Mouse (Mus musculus) midbrain, embryonic 14.5 days (tissue): ENCODE measurements around the gene Fbxo46. TPM values are rescaled to one million over a fixed set of nuclear protein-coding genes. Genes with fewer than 3 reads are reported as not detected.

Experiments
- ATAC-seq: fragments of 200-750 bp; cut with Nextera tagmentation; 2 replicates; pipeline ENCODE4 v1.8.0; 2017; ENCODE audit warnings: moderate number of reproducible peaks, moderate library complexity; ENCODE audit not compliant: low FRiP score, low TSS enrichment
- DNase-seq: peaks from one replicate; pipeline ENCODE4 v3.0.0-alpha.2; 2015
- H3K27ac ChIP-seq: fragments of 300-500 bp; sonication (generic); replicated peaks from 2 replicates; pipeline ENCODE4 v1.5.1; 2014; ENCODE audit warnings: mild to moderate bottlenecking, low read depth, low read length, moderate library complexity
- H3K27me3 ChIP-seq: fragments of 300-500 bp; sonication (generic); 2 replicates; pipeline ENCODE4 v1.6.1; 2014; ENCODE audit warnings: low read length, control low read depth, mixed read lengths; ENCODE audit not compliant: control insufficient read depth, insufficient read depth
- H3K36me3 ChIP-seq: fragments of 300-500 bp; sonication (generic); 2 replicates; pipeline ENCODE4 v1.6.1; 2014; ENCODE audit warnings: low read length, control low read depth; ENCODE audit not compliant: control insufficient read depth, insufficient read depth
- H3K4me1 ChIP-seq: fragments of 300-500 bp; sonication (generic); 2 replicates; pipeline ENCODE4 v1.6.1; 2014; ENCODE audit warnings: mild to moderate bottlenecking, antibody characterized with exemption, low read length, control low read depth; ENCODE audit not compliant: control insufficient read depth, insufficient read depth
- H3K4me2 ChIP-seq: fragments of 300-500 bp; sonication (generic); 2 replicates; pipeline ENCODE4 v1.6.1; 2014; ENCODE audit warnings: mild to moderate bottlenecking, low read length, moderate library complexity
- H3K4me3 ChIP-seq: fragments of 300-500 bp; sonication (generic); replicated peaks from 2 replicates; pipeline ENCODE4 v1.5.1; 2014; ENCODE audit warnings: low read depth, low read length
- H3K9ac ChIP-seq: fragments of 300-500 bp; sonication (generic); replicated peaks from 2 replicates; pipeline ENCODE4 v1.6.1; 2014; ENCODE audit warnings: mild to moderate bottlenecking, low read length, moderate library complexity
- H3K9me3 ChIP-seq: fragments of 300-500 bp; sonication (generic); 2 replicates; pipeline ENCODE4 v1.6.1; 2016; ENCODE audit warnings: low read length, control low read depth, mixed read lengths; ENCODE audit not compliant: control insufficient read depth
- WGBS: fragments of 180-500 bp; shearing (Covaris S2); extraction: QIAGEN DNeasy Blood & Tissue Kit; methylation state at CpG from one replicate; pipeline ENCODE4 v1.1.7; 2014; 5-methylcytosine and 5-hydroxymethylcytosine counted together
- polyA plus RNA-seq: library from polyadenylated mRNA; unstranded; fragments of >200 nt; fragmentation: Nextera tagmentation; extraction: Ambion mirVana; gene quantifications from 2 replicates; pipeline ENCODE4 v1.2.1, GENCODE M21; 2014

The Fbxo46 gene
- polyA plus RNA-seq, 1 experiment from 2014 or later = 13.8 TPM

DNA sequence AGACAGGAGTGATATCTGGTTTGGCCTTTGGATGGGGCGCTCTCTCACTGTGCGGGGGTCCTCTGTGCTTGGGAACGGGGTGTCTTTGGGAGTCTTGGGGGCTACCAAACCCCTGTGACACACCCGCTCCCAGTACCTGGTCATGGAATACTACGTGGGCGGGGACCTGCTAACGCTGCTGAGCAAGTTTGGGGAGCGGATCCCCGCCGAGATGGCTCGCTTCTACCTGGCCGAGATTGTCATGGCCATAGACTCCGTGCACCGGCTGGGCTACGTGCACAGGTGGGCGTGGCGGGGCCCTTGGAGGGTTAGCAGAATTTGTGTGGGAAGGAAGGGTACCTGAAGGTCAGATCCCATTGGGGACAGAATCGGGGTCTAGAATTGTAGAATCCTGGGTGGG, 32.9 kb upstream of the Fbxo46 start:
- no peak overlapping the region for H3K4me2 ChIP-seq
- WGBS = 60% methylated on average over 18 of the region's 18 CpGs
- H3K9me3 ChIP-seq = no peaks in the 10 kb centered on the region
- H3K36me3 ChIP-seq = peaks cover 72% of the 10 kb centered on the region
- H3K27me3 ChIP-seq = peaks cover 9% of the 10 kb centered on the region; the same call in 1 of the 2 replicates
- H3K9ac ChIP-seq = no peak overlapping the region
- no peak overlapping the region for H3K27ac ChIP-seq
- H3K4me3 ChIP-seq = no peak overlapping the region
- ATAC-seq (no peak), DNase-seq (no peak)
- H3K4me1 ChIP-seq = no peaks in the 10 kb centered on the region

DNA sequence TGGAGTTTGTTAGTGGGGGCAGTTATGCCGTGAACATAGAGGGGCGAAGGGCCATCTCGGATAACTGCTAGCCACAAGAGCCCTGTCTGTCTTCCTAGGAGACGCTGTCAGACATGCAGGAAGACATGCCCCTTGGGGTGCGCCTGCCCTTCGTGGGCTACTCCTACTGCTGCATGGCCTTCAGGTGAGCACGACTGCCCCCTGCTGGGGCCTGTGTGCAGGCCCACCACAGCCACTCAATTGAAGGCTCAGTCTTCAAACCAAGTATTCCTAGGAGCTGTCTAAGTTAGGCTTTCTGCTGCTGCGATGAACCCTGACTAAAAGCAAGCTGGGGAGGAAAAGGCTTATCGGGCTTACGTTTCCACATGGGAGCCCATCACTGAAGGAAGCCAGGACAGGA, 30.8 kb upstream of the Fbxo46 start:
- peak; percentile 80 for DNase-seq

DNA sequence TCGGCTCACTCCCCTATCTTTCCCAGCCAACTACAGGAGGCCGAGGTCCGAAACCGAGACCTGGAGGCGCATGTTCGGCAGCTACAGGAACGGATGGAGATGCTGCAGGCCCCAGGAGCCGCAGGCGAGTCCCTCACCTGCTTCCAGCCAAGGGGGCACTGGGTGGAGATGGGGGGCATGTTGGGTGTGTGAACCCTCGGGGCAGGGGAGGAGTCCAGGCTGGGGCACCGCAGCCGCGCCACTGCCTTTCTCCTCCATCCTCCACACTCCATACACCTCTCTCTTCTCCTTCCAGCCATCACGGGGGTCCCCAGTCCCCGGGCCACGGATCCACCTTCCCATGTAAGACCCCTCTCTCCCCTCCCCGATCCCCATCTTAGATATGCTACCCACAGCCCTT, 27.7 kb upstream of the Fbxo46 start:
- Histone ChIP-seq H3K36me3 (peaks cover 47% of the 10 kb centered on the region), H3K4me3 (no peak overlapping the region), H3K27ac (no peak overlapping the region), H3K4me1 (peaks cover 24% of the 10 kb centered on the region), H3K4me2 (no peak overlapping the region), H3K27me3 (peaks cover 26% of the 10 kb centered on the region), H3K9ac (no peak overlapping the region), H3K9me3 (no peaks in the 10 kb centered on the region)
- WGBS = 26% methylated on average over 17 of the region's 17 CpGs
- DNase-seq (no peak), ATAC-seq (no peak)

More for the DNA sequence above, 30.8 kb upstream of the Fbxo46 start:
- Histone ChIP-seq H3K27me3 (peaks cover 18% of the 10 kb centered on the region), H3K9me3 (no peaks in the 10 kb centered on the region), H3K27ac (no peak overlapping the region), H3K4me1 (peaks cover 15% of the 10 kb centered on the region), H3K36me3 (peaks cover 54% of the 10 kb centered on the region), H3K4me3 (no peak overlapping the region), H3K4me2 (no peak overlapping the region), H3K9ac (no peak overlapping the region)
- WGBS = 38% methylated on average over 10 of the region's 10 CpGs
- no peak for ATAC-seq

DNA sequence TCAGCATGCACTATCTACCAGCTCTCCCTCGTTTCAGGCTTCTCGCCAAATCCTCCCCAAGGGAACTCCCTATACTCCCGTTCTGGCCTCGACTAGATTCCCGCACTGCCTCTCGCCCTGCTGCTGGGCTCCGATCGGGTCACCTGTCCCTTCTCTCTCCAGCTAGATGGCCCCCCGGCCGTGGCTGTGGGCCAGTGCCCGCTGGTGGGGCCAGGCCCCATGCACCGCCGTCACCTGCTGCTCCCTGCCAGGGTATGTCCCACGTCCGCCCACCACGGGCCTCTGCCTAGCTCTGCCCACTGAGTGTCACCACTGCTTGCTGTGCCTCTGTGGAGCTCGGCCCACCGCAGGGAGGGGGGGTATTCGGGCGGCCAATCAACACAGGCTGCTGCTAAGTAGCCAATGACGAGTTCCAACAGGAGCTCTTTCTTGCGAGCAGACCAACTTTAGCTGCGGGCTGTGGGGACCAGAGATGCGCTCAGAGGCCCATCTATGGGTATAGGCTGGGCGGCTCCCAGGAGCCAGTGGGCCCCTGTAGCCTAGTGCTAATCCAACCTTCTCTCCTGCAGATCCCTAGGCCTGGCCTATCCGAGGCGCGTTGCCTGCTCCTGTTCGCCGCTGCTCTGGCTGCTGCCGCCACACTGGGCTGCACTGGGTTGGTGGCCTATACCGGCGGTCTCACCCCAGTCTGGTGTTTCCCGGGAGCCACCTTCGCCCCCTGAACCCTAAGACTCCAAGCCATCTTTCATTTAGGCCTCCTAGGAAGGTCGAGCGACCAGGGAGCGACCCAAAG, 27.1 kb upstream of the Fbxo46 start:
- Histone ChIP-seq H3K27ac (peak overlapping the region; percentile 28; the same call in 1 of the 2 replicates), H3K36me3 (peaks cover 41% of the 10 kb centered on the region), H3K27me3 (peaks cover 26% of the 10 kb centered on the region), H3K4me2 (peak overlapping the region; percentile 97), H3K4me1 (peaks cover 24% of the 10 kb centered on the region), H3K4me3 (peak overlapping the region; percentile 50; the same call in 1 of the 2 replicates), H3K9ac (0 out of 2 replicates have a peak overlapping the region, but pooled peaks have one; percentile 12), H3K9me3 (no peaks in the 10 kb centered on the region)
- DNase-seq (peak; percentile 73), ATAC-seq (peak; percentile 38)
- 4% methylated on average over 38 of the region's 38 CpGs for WGBS

DNA sequence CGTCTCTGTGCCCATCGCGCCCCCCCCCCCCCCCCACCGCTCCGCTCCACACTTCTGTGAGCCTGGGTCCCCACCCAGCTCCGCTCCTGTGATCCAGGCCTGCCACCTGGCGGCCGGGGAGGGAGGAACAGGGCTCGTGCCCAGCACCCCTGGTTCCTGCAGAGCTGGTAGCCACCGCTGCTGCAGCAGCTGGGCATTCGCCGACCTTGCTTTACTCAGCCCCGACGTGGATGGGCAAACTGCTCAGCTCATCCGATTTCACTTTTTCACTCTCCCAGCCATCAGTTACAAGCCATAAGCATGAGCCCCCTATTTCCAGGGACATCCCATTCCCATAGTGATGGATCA, 26.5 kb upstream of the Fbxo46 start:
- Histone ChIP-seq H3K9me3 (no peaks in the 10 kb centered on the region), H3K27ac (peak overlapping the region; percentile 28; the same call in 1 of the 2 replicates), H3K4me1 (peaks cover 24% of the 10 kb centered on the region), H3K36me3 (peaks cover 35% of the 10 kb centered on the region), H3K9ac (no peak overlapping the region), H3K4me2 (peak overlapping the region; percentile 97), H3K27me3 (peaks cover 26% of the 10 kb centered on the region), H3K4me3 (peak overlapping the region; percentile 50; the same call in 1 of the 2 replicates)
- DNase-seq (peak; percentile 74), ATAC-seq (peak; percentile 28; the same call in 1 of the 2 replicates)
- under 1% methylated on average over 14 of the region's 15 CpGs for WGBS

DNA sequence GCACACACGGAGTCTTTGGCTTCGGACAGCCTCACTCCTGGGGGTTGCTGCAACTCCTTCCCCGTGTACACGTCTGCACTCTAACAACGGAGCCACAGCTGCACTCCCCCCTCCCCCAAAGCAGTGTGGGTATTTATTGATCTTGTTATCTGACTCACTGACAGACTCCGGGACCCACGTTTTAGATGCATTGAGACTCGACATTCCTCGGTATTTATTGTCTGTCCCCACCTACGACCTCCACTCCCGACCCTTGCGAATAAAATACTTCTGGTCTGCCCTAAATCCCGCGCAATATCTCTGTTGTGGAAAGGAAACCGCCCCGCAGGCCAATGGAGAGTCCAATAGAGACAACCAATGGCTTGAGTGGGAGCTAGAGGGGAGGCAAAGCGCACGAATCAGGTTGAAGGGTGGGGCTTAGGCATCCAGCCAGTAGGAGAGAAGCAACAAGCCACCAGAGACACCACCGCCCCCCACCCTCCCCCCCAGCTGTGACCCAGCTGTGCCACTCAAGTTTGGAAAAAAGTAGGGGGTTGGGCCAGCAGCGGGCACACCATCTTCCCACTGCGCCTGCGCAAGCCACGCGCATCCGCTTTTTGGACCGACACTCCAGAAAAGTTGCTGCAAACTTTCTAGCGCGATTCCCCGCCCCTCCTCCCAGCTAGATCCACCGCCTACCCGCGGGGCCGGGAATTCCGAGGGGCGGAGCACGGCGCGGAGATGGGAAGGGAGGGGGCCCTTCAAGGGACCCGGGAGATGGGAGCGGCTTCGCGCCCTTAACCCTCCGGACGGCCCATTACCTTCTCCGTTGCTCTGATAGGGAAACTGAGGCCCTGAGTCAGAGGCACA, 25.9 kb upstream of the Fbxo46 start:
- no peaks in the 10 kb centered on the region for H3K9me3 ChIP-seq
- peaks cover 26% of the 10 kb centered on the region for H3K27me3 ChIP-seq
- H3K36me3 ChIP-seq = peaks cover 29% of the 10 kb centered on the region
- peak overlapping the region; percentile 75 for H3K27ac ChIP-seq
- peak overlapping the region; percentile 50 for H3K4me3 ChIP-seq
- peak overlapping the region; percentile 97 for H3K4me2 ChIP-seq
- DNase-seq (peak; percentile 92), ATAC-seq (peak; percentile 74)
- H3K4me1 ChIP-seq = peaks cover 24% of the 10 kb centered on the region
- under 1% methylated on average over 45 of the region's 45 CpGs for WGBS
- H3K9ac ChIP-seq = peak overlapping the region; percentile 54; the same call in 1 of the 2 replicates

DNA sequence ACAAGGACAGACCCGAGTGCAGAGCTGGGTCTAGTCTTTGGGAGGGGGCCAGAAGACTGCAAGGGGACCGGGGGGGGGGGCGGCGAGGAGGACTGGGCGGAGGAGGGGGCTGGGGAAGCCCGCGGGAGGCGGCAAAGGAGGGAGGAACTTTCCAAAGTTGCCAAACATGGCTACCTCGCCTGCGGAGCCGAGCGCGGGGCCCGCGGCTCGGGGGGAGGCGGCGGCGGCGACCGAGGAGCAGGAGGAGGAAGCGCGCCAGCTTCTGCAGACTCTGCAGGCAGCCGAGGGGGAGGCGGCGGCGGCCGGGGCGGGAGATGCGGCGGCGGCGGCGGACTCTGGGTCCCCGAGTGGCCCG, 25.2 kb upstream of the Fbxo46 start, which contains the start of gene Six5:
Gene Six5 (plus strand): TSS at position 124 of the 355 bp plus-strand sequence.
- no peaks in the 10 kb centered on the region for H3K9me3 ChIP-seq
- peak within 1 kb of the TSS; percentile 50 for H3K4me3 ChIP-seq
- H3K36me3 ChIP-seq = peaks cover 24% of the 10 kb centered on the region
- ATAC-seq = no peak
- peak within 1 kb of the TSS; percentile 75 for H3K27ac ChIP-seq
- peak within 1 kb of the TSS; percentile 97 for H3K4me2 ChIP-seq
- peak within 1 kb of the TSS; percentile 54 for H3K9ac ChIP-seq
- H3K4me1 ChIP-seq = peaks cover 24% of the 10 kb centered on the region
- DNase-seq = peak; percentile 66
- H3K27me3 ChIP-seq = peaks cover 26% of the 10 kb centered on the region
- WGBS = under 1% methylated on average over 26 of the region's 36 CpGs

DNA sequence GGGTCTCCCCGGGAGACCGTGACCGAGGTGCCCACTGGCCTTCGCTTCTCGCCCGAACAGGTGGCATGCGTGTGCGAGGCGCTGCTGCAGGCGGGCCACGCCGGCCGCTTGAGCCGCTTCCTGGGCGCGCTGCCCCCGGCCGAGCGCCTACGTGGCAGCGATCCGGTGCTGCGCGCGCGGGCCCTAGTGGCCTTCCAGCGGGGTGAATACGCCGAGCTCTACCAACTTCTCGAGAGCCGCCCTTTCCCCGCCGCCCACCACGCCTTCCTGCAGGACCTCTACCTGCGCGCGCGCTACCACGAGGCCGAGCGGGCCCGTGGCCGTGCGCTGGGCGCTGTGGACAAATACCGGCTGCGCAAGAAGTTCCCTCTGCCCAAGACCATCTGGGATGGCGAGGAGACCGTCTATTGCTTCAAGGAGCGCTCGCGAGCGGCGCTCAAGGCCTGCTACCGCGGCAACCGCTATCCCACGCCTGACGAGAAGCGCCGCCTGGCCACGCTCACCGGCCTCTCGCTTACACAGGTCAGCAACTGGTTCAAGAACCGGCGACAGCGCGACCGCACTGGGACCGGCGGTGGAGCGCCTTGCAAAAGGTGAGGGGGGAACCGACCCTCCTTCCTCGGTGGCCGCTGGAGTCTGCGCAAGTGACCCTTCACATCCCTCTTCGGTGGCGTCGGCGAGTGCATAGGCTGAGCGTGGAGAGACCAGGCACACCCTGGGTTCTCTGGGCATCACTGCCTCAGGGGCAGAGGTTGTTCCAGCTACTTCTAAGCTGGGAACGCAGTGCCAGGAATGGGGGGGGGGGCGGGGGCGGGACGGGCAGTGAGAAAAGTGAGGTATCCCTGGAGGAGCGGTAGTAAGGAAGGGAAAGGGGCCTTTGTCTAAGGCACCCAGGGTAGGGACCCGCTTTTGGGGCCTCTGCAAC, 24.6 kb upstream of the Fbxo46 start:
- Histone ChIP-seq H3K27me3 (peaks cover 26% of the 10 kb centered on the region), H3K4me3 (peak overlapping the region; percentile 50), H3K4me1 (peaks cover 24% of the 10 kb centered on the region), H3K4me2 (peak overlapping the region; percentile 97), H3K9me3 (no peaks in the 10 kb centered on the region), H3K36me3 (peaks cover 18% of the 10 kb centered on the region), H3K27ac (peak overlapping the region; percentile 75), H3K9ac (peak overlapping the region; percentile 54)
- WGBS = 0% methylated on average over 82 of the region's 87 CpGs
- ATAC-seq = no peak
- DNase-seq = peak; percentile 66
